Mouse (Mus musculus) ES-E14 (cell line): ENCODE results near the gene Kcnab3. TPM values are rescaled to one million over a fixed set of nuclear protein-coding genes. Genes with fewer than 3 reads are reported as not detected.

Source experiments
- DNase-seq: peaks from one replicate; pipeline ENCODE4 v3.0.0-alpha.2; 2013; ENCODE audit warnings: low read depth, low spot score
- H3K27ac ChIP-seq: 2 replicates; pipeline ENCODE4 v1.5.1; 2012; ENCODE audit warnings: low read depth, mild to moderate bottlenecking, low read length, moderate library complexity, mixed read lengths; ENCODE audit not compliant: poor library complexity, insufficient read depth, severe bottlenecking
- H3K36me3 ChIP-seq: 2 replicates; pipeline ENCODE4 v1.6.1; 2012; ENCODE audit warnings: mild to moderate bottlenecking, low read length, moderate library complexity, mixed read lengths; ENCODE audit not compliant: control insufficient read depth, poor library complexity, insufficient read depth, severe bottlenecking
- H3K4me1 ChIP-seq, 2 experiments: fragments of 150-350 bp in 1 of 2; sonication (generic) in 1 of 2; 2 replicates each; pipeline ENCODE4 v1.6.1; 2012; ENCODE audit warnings: low read length in 2 of 2, mild to moderate bottlenecking in 1 of 2, mixed read lengths in 1 of 2; ENCODE audit not compliant: control insufficient read depth in 2 of 2, insufficient read depth in 2 of 2, poor library complexity in 1 of 2
- H3K4me3 ChIP-seq, 2 experiments: fragments of 150-350 bp in 1 of 2; sonication (generic) in 1 of 2; 2 replicates each; pipeline ENCODE4 v1.5.1; 2012; ENCODE audit warnings: low read length in 2 of 2, low read depth in 1 of 2, mild to moderate bottlenecking in 1 of 2, mixed read lengths in 1 of 2; ENCODE audit not compliant: insufficient read depth in 1 of 2, poor library complexity in 1 of 2, severe bottlenecking in 1 of 2
- H3K9ac ChIP-seq: 2 replicates; pipeline ENCODE4 v1.6.1; 2012; ENCODE audit warnings: low read depth, mild to moderate bottlenecking, low read length, mixed read lengths; ENCODE audit not compliant: poor library complexity, insufficient read depth, severe bottlenecking
- H3K9me3 ChIP-seq: fragments of 150-350 bp; sonication (generic); 2 replicates; pipeline ENCODE4 v1.6.1; 2012; ENCODE audit warnings: low read depth, mild to moderate bottlenecking, low read length; ENCODE audit not compliant: control insufficient read depth, insufficient read depth
- CHD2 ChIP-seq: IDR thresholded peaks from 2 replicates; pipeline ENCODE4 v1.6.1; 2014; ENCODE audit warnings: mild to moderate bottlenecking, low read depth, low read length, inconsistent platforms
- HCFC1 ChIP-seq: IDR thresholded peaks from 2 replicates; pipeline ENCODE4 v1.6.1; 2012; ENCODE audit warnings: low read length, inconsistent platforms, borderline replicate concordance; ENCODE audit not compliant: insufficient read depth
- MAFK ChIP-seq: IDR thresholded peaks from 2 replicates; pipeline ENCODE4 v1.6.1; 2014; ENCODE audit warnings: mild to moderate bottlenecking, low read depth, low read length, inconsistent platforms; ENCODE audit not compliant: insufficient read depth
- ZC3H11A ChIP-seq: IDR thresholded peaks from 2 replicates; pipeline ENCODE4 v1.6.1; 2012; ENCODE audit warnings: low read depth, mild to moderate bottlenecking, inconsistent platforms, low read length, borderline replicate concordance
- ZNF384 ChIP-seq: IDR thresholded peaks from 2 replicates; pipeline ENCODE4 v1.6.1; 2012; ENCODE audit warnings: low read depth, low read length, inconsistent platforms
- in situ Hi-C, 2 experiments: fragments of 600-800 bp; cut with MboI; formaldehyde crosslinking; loops; one replicate each; pipeline ENCODE4 v1.15.1; 2025; ENCODE audit warnings: low sequenced_read_pairs in 2 of 2, inconsistent platforms in 1 of 2; ENCODE audit not compliant: unreplicated experiment in 2 of 2
- total RNA-seq: library from RNA; depleted of rRNA; stranded (reverse); fragments of 300-350 nt; gene quantifications from 2 replicates; pipeline ENCODE4 v1.2.3, GENCODE M21; 2012

The Kcnab3 gene
- total RNA-seq, 1 experiment, result 2.2 TPM

DNA sequence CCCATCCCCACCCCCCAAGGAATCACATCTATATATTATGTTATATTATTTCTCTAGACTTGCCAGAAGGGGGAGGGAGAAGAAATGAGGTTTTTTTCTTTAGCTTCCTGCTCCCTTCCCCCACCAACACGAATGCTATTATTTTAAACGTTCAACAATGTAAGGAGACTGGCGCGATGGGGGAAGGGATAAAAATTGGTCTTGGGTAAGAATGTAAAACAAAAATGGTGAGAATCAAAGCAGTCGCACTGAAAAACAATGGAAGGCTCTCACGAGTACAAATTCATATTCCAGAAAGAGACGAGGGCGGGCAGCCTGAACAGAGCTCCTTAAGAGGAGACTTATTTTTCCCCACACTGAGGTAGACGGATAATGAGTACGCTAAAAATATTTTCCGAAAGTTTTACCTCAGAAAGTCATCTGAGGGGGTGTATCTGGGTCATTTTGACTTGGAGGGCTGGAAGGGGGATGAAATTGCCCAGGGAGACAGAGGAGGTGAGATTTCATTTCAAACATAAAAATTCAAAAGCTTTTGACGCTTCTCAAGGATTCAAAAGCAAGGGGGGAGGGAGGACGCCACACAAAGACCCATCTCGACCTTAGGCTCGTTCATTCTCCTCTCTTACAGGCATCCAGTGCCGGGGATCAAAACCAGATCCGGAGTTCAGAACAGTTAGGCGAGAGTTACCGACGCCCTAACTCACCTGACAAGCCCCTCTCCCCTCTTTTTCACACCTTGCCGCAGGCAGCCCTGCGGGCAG is 41.0 kb downstream of the Kcnab3 start:
- no peak overlapping the region for H3K9ac ChIP-seq
- H3K36me3 ChIP-seq, result no peaks in the 10 kb centered on the region
- H3K27ac ChIP-seq, result no peak overlapping the region
- H3K9me3 ChIP-seq, result no peaks in the 10 kb centered on the region
- peaks cover 0 to 24% of the 10 kb centered on the region in 2 experiments; a peak in 2 of 4 replicates for H3K4me1 ChIP-seq
- TF ChIP-seq MAFK (no peak), HCFC1 (no peak), CHD2 (no peak), ZNF384 (no peak), ZC3H11A (no peak)
- H3K4me3 ChIP-seq, result peak overlapping the region in 1 of 2 experiments; percentile 3; a peak in 1 of 4 replicates
- no peak for DNase-seq
- in situ Hi-C loops, result no loop called here

DNA sequence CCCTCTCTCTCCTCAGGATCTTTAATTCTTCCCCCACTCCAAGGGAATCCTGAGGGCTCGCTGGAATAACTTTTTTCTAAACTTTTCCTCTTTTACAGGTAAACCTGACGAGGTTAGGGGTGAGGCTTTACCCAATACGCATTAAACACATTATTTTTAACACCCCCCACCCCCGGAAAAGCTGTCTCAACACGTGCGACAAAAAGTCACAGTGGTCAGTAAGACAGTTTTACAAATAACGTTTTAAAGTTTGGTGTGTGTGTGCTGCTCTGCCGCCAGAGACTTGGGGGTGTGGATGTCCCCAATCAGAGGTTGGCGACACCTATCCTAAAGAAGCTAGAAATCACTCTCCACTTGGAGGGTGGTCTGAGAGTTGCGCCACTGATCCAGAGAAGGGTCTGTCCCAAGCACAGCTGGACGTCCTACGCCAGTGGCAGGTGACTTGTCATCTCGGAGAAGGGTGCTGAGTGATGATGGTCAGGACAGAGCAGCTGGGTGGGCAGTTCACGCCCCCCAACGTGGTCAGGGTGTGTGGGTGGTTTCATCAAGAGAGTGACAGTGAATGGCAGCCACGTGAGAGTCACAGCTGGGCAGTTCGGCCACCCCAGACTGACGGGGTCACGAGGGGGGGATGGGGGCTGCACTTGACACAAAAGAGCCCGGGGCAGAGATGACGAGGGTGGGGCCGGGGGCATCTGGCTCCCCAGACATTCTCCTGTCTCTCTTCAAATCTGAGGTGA is 41.7 kb downstream of the Kcnab3 start:
- no peak overlapping the region; the same call in 1 of the 2 replicates for H3K27ac ChIP-seq
- peaks cover 0 to 26% of the 10 kb centered on the region in 2 experiments; a peak in 2 of 4 replicates for H3K4me1 ChIP-seq
- peak overlapping the region; percentile 77 to 89 for H3K4me3 ChIP-seq
- H3K9me3 ChIP-seq, result no peaks in the 10 kb centered on the region
- no peaks in the 10 kb centered on the region for H3K36me3 ChIP-seq
- TF ChIP-seq ZNF384 (no peak), ZC3H11A (no peak), CHD2 (no peak), HCFC1 (no peak), MAFK (no peak)
- H3K9ac ChIP-seq, result no peak overlapping the region; the same call in 1 of the 2 replicates
- in situ Hi-C loops, result no loop called here
- no peak for DNase-seq

DNA sequence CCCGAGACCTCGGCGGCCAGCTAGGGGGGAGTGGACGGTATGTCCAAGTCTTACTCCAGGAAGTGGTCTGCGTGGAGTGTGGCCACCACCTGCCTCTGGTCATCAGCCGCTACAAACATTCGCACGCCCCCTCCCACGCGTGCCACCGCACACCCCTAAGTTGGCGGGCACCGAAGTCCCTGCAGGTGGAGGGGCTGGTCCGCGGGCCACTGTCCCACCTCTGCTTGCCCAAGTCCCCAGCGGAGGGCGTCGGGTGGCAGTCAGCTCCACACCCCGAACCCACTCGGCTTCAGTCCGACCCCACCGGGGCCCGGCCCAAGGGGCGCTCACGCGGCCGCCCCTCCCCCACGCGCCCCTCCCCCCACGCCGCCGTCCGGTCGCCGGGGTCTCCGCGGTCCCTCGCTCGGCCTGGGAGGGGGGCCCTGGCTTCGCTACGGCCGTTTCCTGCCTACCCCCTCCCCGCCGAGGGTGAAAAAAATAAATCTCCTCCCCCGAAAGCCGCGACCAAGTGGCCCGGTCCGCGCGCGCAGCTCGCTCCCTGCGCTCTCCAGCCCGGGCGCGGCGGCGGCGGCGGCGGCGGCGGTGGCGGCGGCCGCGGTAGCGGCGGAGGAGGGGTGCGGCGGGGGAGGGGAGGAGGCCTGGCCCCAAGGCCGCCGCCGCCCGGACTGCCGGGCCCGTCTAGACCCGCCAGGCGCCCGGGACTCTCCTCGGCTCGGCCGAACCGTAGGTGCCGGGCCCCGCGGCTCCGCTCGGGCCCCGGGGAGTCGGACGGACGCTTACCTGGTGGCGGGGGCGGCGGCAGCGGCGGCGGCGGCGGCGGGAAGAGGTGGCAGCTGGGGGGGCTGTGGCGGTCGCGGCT is 42.5 kb downstream of the Kcnab3 start:
- Histone ChIP-seq H3K36me3 (no peaks in the 10 kb centered on the region), H3K4me3 (peak overlapping the region; percentile 77 to 89), H3K9ac (peak overlapping the region; percentile 76), H3K9me3 (no peaks in the 10 kb centered on the region), H3K27ac (no peak overlapping the region; the same call in 1 of the 2 replicates), H3K4me1 (peaks cover 0 to 26% of the 10 kb centered on the region in 2 experiments; a peak in 2 of 4 replicates)
- in situ Hi-C loops, result no loop called here
- TF ChIP-seq ZNF384, result peak; percentile 82
- no peak for TF ChIP-seq ZC3H11A
- no peak for DNase-seq

DNA sequence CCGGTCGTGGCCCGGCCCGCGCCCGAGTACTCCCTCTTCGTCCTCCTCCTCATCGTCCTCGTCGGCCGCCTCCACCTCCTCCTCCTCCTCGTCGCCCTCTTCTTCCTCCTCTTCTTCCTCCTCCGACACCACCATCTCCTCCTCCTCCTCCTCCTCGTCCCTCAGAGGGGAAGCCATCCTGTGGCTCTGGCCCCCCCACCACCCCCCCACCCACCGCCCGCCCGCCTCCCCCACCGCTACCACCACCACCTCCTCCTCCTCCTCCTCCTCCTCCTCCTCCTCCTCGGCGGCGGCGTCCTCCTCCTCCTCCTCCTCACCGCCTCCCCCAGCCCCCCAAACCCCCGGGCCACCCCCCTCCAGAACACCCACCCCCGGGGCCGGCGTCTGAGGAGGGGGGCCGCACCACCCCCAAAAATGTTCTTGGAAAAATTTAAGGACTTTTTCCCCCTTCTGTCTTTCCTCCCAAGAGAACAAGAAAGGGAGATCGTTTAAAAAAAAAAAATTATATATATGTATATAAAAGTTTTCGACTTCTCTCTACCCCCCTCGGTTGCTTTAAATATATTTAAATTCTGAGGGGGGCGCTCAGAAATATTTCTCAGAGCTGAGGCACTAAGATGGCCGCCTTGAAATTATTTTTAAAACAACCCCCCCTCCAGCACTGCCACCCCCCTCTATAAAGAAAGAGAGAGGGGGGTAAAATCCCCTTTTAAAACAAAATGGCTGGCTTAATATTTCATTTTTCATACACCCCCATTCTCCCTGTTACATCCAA is 43.3 kb downstream of the Kcnab3 start, which contains the start of gene Chd3:
TSS of gene Chd3 (minus strand) at position 192 of the 775 bp plus-strand sequence.
- H3K27ac ChIP-seq, result no peak within 1 kb of the TSS; the same call in 1 of the 2 replicates
- in situ Hi-C loops, result no loop called here
- peaks cover 0 to 26% of the 10 kb centered on the region in 2 experiments; a peak in 2 of 4 replicates for H3K4me1 ChIP-seq

More for the DNA sequence above, 43.3 kb downstream of the Kcnab3 start, which contains the start of gene Chd3:
- no peak for TF ChIP-seq ZNF384
- TF ChIP-seq CHD2, result no peak
- TF ChIP-seq ZC3H11A, result no peak
- Histone ChIP-seq H3K4me3 (peak within 1 kb of the TSS; percentile 77 to 89), H3K9ac (peak within 1 kb of the TSS; percentile 76), H3K9me3 (no peaks in the 10 kb centered on the region), H3K36me3 (no peaks in the 10 kb centered on the region)
- DNase-seq, result no peak
